Mouse (Mus musculus) neural tube, embryonic 13.5 days (tissue): ENCODE measurements at regions not wholly inside any gene's neighbourhood (a gene's known extent, or its start where the extent isn't known, plus 50 kb on each side); places are given as distances from the start of the nearest gene placed in this dataset.
A peak's percentile ranks its signal among the peaks of the same experiment; 100 is the strongest.

Experiments used
- ATAC-seq: fragments of 200-750 bp; cut with Nextera tagmentation; 2 replicates; pipeline ENCODE4 v1.8.0; 2017; ENCODE audit warnings: low read depth, mild to moderate bottlenecking, moderate TSS enrichment, moderate library complexity
- H3K27ac ChIP-seq: fragments of 300-500 bp; sonication (generic); replicated peaks from 2 replicates; pipeline ENCODE4 v1.5.1; 2015; ENCODE audit warnings: moderate library complexity, mild to moderate bottlenecking, inconsistent platforms
- H3K27me3 ChIP-seq: fragments of 300-500 bp; sonication (generic); 2 replicates; pipeline ENCODE4 v1.6.1; 2015; ENCODE audit warnings: mild to moderate bottlenecking, inconsistent platforms
- H3K36me3 ChIP-seq: fragments of 300-500 bp; sonication (generic); 2 replicates; pipeline ENCODE4 v1.6.1; 2015; ENCODE audit warnings: mild to moderate bottlenecking, inconsistent platforms
- H3K4me1 ChIP-seq: fragments of 300-500 bp; sonication (generic); replicated peaks from 2 replicates; pipeline ENCODE4 v1.6.1; 2015; ENCODE audit warnings: inconsistent platforms
- H3K4me2 ChIP-seq: fragments of 300-500 bp; sonication (generic); 2 replicates; pipeline ENCODE4 v1.6.1; 2015; ENCODE audit warnings: inconsistent platforms, mild to moderate bottlenecking, moderate library complexity
- H3K4me3 ChIP-seq: fragments of 300-500 bp; sonication (generic); 2 replicates; pipeline ENCODE4 v1.5.1; 2015; ENCODE audit warnings: mild to moderate bottlenecking, inconsistent platforms
- H3K9ac ChIP-seq: fragments of 300-500 bp; sonication (generic); 2 replicates; pipeline ENCODE4 v1.6.1; 2015; ENCODE audit warnings: moderate library complexity, mild to moderate bottlenecking, inconsistent platforms
- H3K9me3 ChIP-seq: fragments of 300-500 bp; sonication (generic); 2 replicates; pipeline ENCODE4 v1.6.1; 2016; ENCODE audit warnings: inconsistent platforms
- WGBS: fragments of 180-500 bp; shearing (Covaris S2); methylation state at CpG from one replicate; pipeline ENCODE4 v1.1.7; 2015; 5-methylcytosine and 5-hydroxymethylcytosine counted together

DNA sequence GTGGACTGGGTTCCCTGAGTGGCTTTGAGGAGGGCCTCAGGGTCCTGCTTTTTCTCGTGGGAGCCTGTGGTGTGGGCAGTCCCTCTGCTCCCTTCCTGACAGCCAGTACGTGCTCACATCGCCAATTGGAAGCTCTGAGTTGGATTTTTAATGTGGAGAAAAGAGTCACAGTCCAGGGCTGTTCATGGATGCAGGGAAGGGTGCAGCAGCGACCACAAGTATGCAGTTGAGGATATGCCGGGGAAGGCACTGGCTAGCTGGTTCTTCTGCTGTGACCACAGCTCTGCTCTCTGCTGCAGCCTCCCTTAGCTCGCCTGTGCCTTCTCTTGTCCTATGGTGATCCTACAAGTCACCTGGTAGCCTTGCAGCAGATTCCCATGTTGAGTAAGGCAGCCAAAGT, 177.5 kb upstream of the Lef1 start:
- no peak for ATAC-seq
- H3K4me2 ChIP-seq, result no peak overlapping the region
- no peak overlapping the region for H3K9ac ChIP-seq
- no peak overlapping the region for H3K27ac ChIP-seq
- H3K36me3 ChIP-seq, result no peaks in the 10 kb centered on the region
- no peak overlapping the region for H3K4me3 ChIP-seq
- H3K27me3 ChIP-seq, result no peaks in the 10 kb centered on the region
- H3K9me3 ChIP-seq, result no peaks in the 10 kb centered on the region
- no peaks in the 10 kb centered on the region for H3K4me1 ChIP-seq
- WGBS, result 73% methylated on average over 6 of the region's 6 CpGs

DNA sequence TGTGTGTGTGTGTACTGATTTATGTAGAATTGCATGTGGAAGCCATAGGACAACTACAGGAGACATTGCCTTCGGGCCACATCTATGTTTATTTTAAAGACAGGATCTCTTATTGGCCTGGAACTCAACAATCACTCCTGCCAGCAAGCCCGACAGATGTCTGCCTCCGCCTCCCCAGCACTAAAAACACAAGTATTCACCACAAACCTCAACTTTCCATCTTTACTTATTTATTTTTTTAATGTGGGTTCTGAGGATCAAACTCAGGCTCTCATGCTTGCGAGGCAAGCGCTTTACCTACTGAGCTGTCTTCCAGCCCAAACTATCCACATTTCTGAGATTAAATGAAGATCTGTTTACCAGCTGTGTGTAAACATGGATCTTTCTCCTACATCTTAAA, 178.0 kb upstream of the Lef1 start:
- WGBS, result 87% methylated on average over 5 of the region's 5 CpGs
- Histone ChIP-seq H3K9me3 (no peaks in the 10 kb centered on the region), H3K4me3 (no peak overlapping the region), H3K27me3 (no peaks in the 10 kb centered on the region), H3K4me2 (no peak overlapping the region), H3K4me1 (no peaks in the 10 kb centered on the region), H3K36me3 (no peaks in the 10 kb centered on the region), H3K9ac (no peak overlapping the region), H3K27ac (no peak overlapping the region)
- no peak for ATAC-seq

DNA sequence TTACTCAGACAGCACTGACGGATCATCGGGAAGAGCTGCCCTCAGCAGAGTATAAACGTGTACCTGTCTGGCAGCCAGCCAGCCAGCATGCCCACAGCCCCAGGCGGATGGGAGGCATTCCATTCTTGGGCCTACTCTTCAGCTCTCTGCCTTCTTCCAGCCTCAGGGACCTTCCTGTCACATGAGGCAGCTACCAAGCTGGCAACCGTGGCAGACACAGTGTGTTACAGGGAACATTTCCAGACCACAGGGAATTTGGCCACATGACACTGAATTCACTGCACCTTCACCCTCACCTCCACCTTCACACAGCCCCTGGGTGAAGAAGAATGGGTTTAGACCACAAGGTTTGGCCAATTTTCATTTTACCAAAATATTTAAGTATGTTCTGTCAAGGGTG, 185.3 kb upstream of the Lef1 start:
- Histone ChIP-seq H3K4me2 (no peak overlapping the region), H3K27me3 (0 out of 2 replicates have a peak, but pooled peaks cover 5% of the 10 kb centered on the region), H3K9ac (no peak overlapping the region), H3K4me3 (no peak overlapping the region), H3K9me3 (no peaks in the 10 kb centered on the region), H3K27ac (no peak overlapping the region), H3K36me3 (no peaks in the 10 kb centered on the region), H3K4me1 (peaks cover 14% of the 10 kb centered on the region)
- 53% methylated on average over 5 of the region's 5 CpGs for WGBS
- ATAC-seq, result no peak; the same call in 1 of the 2 replicates

DNA sequence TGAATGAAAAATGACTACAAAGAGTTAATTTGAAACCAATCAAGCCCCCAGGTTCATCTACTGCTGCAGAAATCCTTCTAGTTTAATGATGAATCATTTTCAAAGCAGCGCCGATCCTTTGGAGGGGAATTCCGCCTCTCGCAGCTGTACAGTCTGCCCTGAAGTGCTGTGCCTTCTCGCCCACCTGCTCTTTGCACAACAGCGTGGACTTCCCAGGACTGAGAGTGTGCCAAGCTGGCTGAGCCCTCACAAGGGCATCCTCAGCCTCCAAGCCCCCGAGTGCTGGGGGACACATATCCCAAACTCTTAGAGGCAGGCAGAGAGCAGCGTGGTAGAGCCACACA, 186.7 kb upstream of the Lef1 start:
- peaks cover 14% of the 10 kb centered on the region for H3K4me1 ChIP-seq
- peak overlapping the region; percentile 49 for H3K9ac ChIP-seq
- 52% methylated on average over 8 of the region's 8 CpGs for WGBS
- H3K4me2 ChIP-seq, result peak overlapping the region; percentile 45
- H3K9me3 ChIP-seq, result no peaks in the 10 kb centered on the region
- H3K4me3 ChIP-seq, result peak overlapping the region; percentile 14; the same call in 1 of the 2 replicates
- no peak overlapping the region for H3K27ac ChIP-seq
- no peaks in the 10 kb centered on the region for H3K36me3 ChIP-seq
- H3K27me3 ChIP-seq, result 0 out of 2 replicates have a peak, but pooled peaks cover 5% of the 10 kb centered on the region
- no peak for ATAC-seq

DNA sequence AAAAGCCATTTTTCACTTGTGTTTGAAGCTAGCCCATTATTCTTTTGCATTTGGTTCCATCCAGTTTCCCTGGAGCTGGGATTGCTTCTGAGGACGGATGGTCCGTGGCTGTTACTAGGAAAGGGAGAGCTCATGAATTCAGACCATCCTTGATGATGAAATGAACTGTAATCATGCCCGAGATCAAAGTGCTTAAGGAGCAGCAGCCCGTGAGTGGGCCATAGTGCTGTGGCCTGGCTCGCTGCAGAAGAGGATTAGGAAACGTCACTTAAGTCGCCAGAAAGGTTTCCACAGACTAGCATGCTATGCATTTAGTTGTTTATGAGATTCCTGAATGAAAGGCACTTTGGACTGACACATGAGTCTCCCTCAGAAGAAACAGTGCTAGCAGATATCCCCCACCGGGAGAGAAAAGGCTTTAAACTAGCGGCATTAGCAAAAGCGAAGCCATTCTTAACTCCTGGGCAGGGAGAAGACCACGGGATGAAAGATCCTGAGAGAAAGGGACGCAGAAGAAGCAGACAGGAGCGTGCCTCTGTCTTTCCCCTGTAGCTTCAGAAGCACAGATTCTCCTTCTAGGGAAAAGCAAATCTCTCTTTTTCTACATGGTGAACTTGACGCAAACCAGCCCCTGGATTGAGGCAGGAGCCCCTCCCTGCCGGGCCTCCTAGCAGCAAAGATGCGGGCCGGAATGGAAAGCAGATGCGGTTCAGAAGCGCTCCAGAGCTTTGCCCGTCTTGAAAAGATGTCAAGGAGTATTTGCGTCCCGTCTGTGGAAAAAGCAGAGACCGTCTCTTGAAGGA, 187.3 kb upstream of the Lef1 start:
- Histone ChIP-seq H3K4me3 (peak overlapping the region; percentile 14), H3K27ac (no peak overlapping the region), H3K36me3 (no peaks in the 10 kb centered on the region), H3K4me2 (peak overlapping the region; percentile 45), H3K9ac (peak overlapping the region; percentile 49), H3K4me1 (peaks cover 14% of the 10 kb centered on the region), H3K9me3 (no peaks in the 10 kb centered on the region), H3K27me3 (0 out of 2 replicates have a peak, but pooled peaks cover 5% of the 10 kb centered on the region)
- ATAC-seq, result no peak
- 29% methylated on average over 23 of the region's 23 CpGs for WGBS

DNA sequence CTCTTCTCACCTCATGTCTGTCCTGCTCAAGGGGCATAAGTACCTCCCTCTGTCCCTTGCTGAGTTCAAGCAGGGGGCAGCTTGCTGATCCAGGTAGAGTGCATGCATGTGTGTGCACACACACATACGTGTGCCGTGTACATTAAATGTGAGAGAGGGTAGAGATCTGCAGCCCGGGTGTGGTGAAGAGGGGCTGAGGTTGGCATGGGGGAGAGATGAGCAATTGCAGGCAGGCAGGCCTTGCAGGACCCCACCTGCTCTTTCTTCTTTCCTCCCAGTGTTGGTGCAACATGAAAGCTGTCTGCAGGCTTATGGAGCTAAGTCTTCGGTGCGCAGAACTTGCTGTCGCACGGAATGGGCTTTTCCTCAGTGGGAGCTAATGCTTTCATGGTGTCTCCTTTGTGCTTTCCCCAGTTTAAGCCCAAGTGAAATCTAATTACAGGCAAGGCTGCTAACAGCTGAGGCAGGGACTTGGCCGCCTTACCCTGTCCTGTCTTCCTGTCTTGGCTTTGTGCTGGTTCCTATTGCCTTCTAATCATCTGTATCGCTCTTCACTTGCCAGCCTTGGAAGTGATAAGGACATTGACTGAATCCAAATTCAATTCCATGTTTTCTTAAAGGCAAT, 188.5 kb upstream of the Lef1 start:
- WGBS, result 84% methylated on average over 9 of the region's 9 CpGs
- Histone ChIP-seq H3K4me2 (no peak overlapping the region), H3K9ac (no peak overlapping the region), H3K27ac (no peak overlapping the region), H3K27me3 (0 out of 2 replicates have a peak, but pooled peaks cover 5% of the 10 kb centered on the region), H3K4me3 (no peak overlapping the region), H3K4me1 (peaks cover 14% of the 10 kb centered on the region), H3K9me3 (no peaks in the 10 kb centered on the region), H3K36me3 (no peaks in the 10 kb centered on the region)
- no peak for ATAC-seq

DNA sequence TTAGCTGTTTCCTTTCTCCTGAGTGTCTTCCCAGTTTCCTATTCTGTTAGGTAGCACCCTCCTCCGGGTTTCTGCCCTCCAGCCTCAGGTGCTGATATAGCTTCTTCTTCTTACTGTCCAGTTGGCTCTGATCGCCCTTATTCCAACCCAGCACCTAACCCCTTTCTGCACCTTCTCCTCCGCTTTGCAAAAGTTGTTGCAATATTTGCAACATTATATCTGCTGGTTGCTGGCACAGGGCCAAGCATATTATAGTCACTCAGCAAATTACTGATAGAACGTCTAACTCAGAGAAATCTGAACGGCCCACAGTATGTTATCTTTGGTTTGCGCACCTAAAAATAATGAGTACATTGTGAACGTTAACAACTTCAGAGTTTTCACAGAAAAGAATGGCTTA, 183.6 kb upstream of the Rpl34 start:
- H3K4me3 ChIP-seq, result no peak overlapping the region
- no peak overlapping the region for H3K27ac ChIP-seq
- H3K9ac ChIP-seq, result no peak overlapping the region
- H3K36me3 ChIP-seq, result no peaks in the 10 kb centered on the region
- H3K27me3 ChIP-seq, result no peaks in the 10 kb centered on the region
- H3K4me2 ChIP-seq, result no peak overlapping the region
- no peaks in the 10 kb centered on the region for H3K4me1 ChIP-seq
- ATAC-seq, result no peak
- H3K9me3 ChIP-seq, result no peaks in the 10 kb centered on the region
- 78% methylated on average over 7 of the region's 7 CpGs for WGBS

DNA sequence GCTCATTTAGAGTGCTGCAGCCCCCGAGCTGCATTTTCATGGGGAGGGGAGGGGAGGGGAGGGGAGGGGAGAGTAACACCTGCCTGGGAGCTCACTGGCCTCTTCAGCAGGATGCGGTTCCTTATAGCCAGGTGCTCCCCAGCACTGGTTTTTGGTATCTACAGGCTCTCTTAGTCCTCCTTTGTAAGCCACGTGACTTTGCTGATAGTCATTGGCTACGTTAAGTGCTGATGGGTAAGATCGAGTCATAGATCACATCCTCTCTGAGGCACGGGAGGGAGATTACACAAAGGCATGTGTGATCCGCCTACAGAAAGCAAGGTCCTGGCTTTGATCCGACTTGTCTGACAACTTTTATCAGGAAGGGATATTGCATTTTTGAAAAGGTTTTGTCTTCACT, 174.9 kb upstream of the Rpl34 start:
- H3K36me3 ChIP-seq, result no peaks in the 10 kb centered on the region
- no peaks in the 10 kb centered on the region for H3K27me3 ChIP-seq
- no peak for ATAC-seq
- 62% methylated on average over 8 of the region's 8 CpGs for WGBS
- no peak overlapping the region for H3K9ac ChIP-seq
- no peak overlapping the region for H3K4me2 ChIP-seq
- H3K9me3 ChIP-seq, result no peaks in the 10 kb centered on the region
- H3K27ac ChIP-seq, result no peak overlapping the region
- H3K4me1 ChIP-seq, result no peaks in the 10 kb centered on the region
- no peak overlapping the region for H3K4me3 ChIP-seq

DNA sequence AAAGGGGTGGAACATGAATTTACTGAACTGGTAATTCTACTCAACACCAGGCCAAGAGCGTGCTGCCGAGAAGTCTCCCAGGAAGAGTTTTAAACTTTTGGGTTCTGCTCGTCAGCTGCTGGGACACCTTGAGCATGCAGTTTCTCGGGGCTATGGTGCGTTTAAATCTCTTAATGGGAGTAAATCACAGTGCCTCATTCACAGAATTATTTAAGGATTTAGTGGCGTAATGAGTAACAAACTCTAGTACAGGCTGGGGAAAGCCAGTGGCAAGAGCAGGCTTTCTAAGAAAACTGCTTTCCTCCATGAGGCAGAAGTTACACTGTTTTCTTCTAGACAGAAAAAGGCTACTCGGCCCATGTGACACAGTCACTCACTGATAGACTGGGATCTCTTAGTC, 173.1 kb upstream of the Rpl34 start:
- Histone ChIP-seq H3K4me2 (no peak overlapping the region), H3K36me3 (no peaks in the 10 kb centered on the region), H3K9me3 (no peaks in the 10 kb centered on the region), H3K4me1 (no peaks in the 10 kb centered on the region; the same call in 1 of the 2 replicates), H3K27me3 (no peaks in the 10 kb centered on the region), H3K4me3 (no peak overlapping the region), H3K9ac (no peak overlapping the region), H3K27ac (no peak overlapping the region)
- 86% methylated on average over 7 of the region's 7 CpGs for WGBS
- no peak for ATAC-seq

DNA sequence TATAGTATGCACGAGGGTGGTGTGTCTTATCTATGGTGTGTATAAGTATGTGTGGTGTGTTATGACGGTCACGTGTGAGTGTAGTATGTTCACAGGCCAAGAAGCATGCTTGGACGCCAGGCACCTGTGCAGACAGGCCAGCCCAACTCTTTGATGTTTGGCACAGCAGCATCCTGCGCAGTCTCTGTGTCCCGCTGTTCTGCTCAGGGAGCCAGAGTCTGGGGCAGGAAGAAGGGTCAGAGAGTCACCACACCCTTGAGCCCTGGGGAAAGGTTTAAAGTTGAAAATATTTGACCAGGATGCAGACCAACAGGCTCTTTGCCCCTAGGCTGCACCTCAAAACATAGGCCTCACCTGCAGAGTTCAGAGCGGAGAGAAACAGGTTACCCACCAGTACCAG, 172.2 kb upstream of the Rpl34 start:
- no peaks in the 10 kb centered on the region for H3K36me3 ChIP-seq
- H3K27me3 ChIP-seq, result no peaks in the 10 kb centered on the region
- ATAC-seq, result no peak
- H3K4me1 ChIP-seq, result no peaks in the 10 kb centered on the region; the same call in 1 of the 2 replicates
- H3K4me2 ChIP-seq, result no peak overlapping the region
- 94% methylated on average over 7 of the region's 7 CpGs for WGBS
- H3K9ac ChIP-seq, result no peak overlapping the region
- no peak overlapping the region for H3K4me3 ChIP-seq
- no peaks in the 10 kb centered on the region for H3K9me3 ChIP-seq
- no peak overlapping the region for H3K27ac ChIP-seq

DNA sequence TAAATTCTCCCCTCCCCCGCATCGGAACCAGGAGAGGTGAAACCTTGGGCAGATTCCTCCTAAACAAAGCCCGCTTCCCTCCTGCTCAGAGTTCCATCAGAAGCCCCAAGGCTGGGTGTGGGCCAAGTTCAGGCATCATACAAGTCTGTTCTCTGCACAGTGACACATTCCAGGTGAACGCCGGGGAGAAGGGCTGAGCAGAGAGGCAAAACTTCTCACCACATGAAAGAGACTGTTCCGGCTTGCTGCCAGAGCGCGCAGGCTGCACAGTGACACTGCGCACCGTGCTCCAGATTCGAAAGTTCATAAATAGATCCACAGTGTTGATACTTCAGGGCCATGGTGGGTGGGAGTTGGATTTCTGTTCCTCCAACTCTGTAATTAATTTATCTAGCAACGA, 171.1 kb upstream of the Rpl34 start:
- Histone ChIP-seq H3K9ac (no peak overlapping the region), H3K9me3 (no peaks in the 10 kb centered on the region), H3K4me3 (no peak overlapping the region), H3K27ac (no peak overlapping the region), H3K4me1 (no peaks in the 10 kb centered on the region; the same call in 1 of the 2 replicates), H3K27me3 (no peaks in the 10 kb centered on the region), H3K4me2 (no peak overlapping the region), H3K36me3 (no peaks in the 10 kb centered on the region)
- WGBS, result 92% methylated on average over 12 of the region's 12 CpGs
- no peak for ATAC-seq

DNA sequence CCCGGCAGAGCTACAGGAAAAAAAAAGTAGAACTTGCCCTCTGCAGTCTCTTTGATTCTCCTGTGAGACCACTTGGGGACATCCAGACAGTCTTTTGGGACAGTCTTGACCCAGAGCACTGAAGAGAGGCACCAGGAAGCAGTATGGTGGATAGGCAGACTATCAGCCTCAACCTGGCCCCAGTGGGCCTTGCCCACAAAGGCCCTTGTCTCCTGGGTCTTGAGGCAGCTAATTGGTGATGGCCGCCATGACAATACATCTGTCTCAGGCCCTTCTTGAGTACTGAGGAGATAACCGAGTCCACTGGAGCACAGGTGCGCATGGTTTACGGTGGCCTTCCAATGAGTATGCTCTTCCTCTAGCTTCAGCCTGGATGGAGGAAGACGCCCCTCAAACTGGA, 170.6 kb upstream of the Rpl34 start:
- no peaks in the 10 kb centered on the region for H3K27me3 ChIP-seq
- no peak overlapping the region for H3K4me2 ChIP-seq
- no peaks in the 10 kb centered on the region for H3K36me3 ChIP-seq
- no peaks in the 10 kb centered on the region for H3K9me3 ChIP-seq
- no peak for ATAC-seq
- WGBS, result 92% methylated on average over 6 of the region's 6 CpGs
- no peaks in the 10 kb centered on the region; the same call in 1 of the 2 replicates for H3K4me1 ChIP-seq
- no peak overlapping the region for H3K4me3 ChIP-seq
- H3K27ac ChIP-seq, result no peak overlapping the region
- H3K9ac ChIP-seq, result no peak overlapping the region
